Mouse (Mus musculus) CH12.LX (cell line): ENCODE measurements around the gene Rcan2. TPM values are rescaled to one million over a fixed set of nuclear protein-coding genes. Genes with fewer than 3 reads are reported as not detected.

Experiments used
- DNase-seq: peaks from one replicate; pipeline ENCODE4 v3.0.0-alpha.2; 2013; ENCODE audit errors: extremely low read depth
- H3K27ac ChIP-seq: 2 replicates; pipeline ENCODE4 v1.5.1; 2012; ENCODE audit warnings: low read depth, mild to moderate bottlenecking, control low read depth, moderate library complexity; ENCODE audit not compliant: insufficient read depth
- H3K27me3 ChIP-seq: replicated peaks from 2 replicates; pipeline ENCODE3; 2012; ENCODE audit warnings: inconsistent platforms
- H3K36me3 ChIP-seq, 2 experiments: replicated peaks in 1 of 2; 2 replicates each; pipeline versions ENCODE3 to v1.6.1; 2012; ENCODE audit warnings: inconsistent platforms in 1 of 2, low read length in 1 of 2, mild to moderate bottlenecking in 1 of 2, mixed read lengths in 1 of 2, moderate library complexity in 1 of 2; ENCODE audit not compliant: control insufficient read depth in 1 of 2, insufficient read depth in 1 of 2
- H3K4me1 ChIP-seq, 2 experiments: 2 replicates each; pipeline ENCODE4 v1.6.1; 2012; ENCODE audit warnings: inconsistent platforms in 1 of 2, moderate library complexity in 1 of 2; ENCODE audit not compliant: insufficient read depth in 2 of 2, control insufficient read depth in 1 of 2
- H3K4me2 ChIP-seq: 2 replicates; pipeline ENCODE4 v1.6.1; 2012; ENCODE audit warnings: low read depth, mild to moderate bottlenecking, control low read depth; ENCODE audit not compliant: poor library complexity, insufficient read depth, severe bottlenecking
- H3K4me3 ChIP-seq, 3 experiments: fragments of 150-350 bp in 1 of 3; sonication (generic) in 1 of 3; replicated peaks in 1 of 3; 2 replicates each; pipeline versions ENCODE3 to v1.5.1; 2011 to 2012; ENCODE audit warnings: low read depth in 2 of 3, low read length in 2 of 3, mild to moderate bottlenecking in 2 of 3, moderate library complexity in 2 of 3, control low read depth in 1 of 3, improper control_type of control experiment in 1 of 3, inconsistent platforms in 1 of 3, mixed read lengths in 1 of 3; ENCODE audit not compliant: poor library complexity in 1 of 3
- H3K79me2 ChIP-seq: replicated peaks from 2 replicates; pipeline ENCODE4 v1.6.1; 2012; ENCODE audit warnings: mild to moderate bottlenecking, moderate library complexity; ENCODE audit not compliant: control insufficient read depth, poor library complexity, insufficient read depth, severe bottlenecking; ENCODE audit errors: extremely low read depth
- H3K9ac ChIP-seq: 2 replicates; pipeline ENCODE4 v1.6.1; 2012; ENCODE audit warnings: low read depth, mild to moderate bottlenecking, control low read depth, moderate library complexity; ENCODE audit not compliant: insufficient read depth
- H3K9me3 ChIP-seq: replicated peaks from 2 replicates; pipeline ENCODE3; 2012; ENCODE audit warnings: low read length, inconsistent platforms, mixed read lengths
- CHD1 ChIP-seq: IDR thresholded peaks from 2 replicates; pipeline ENCODE4 v1.6.1; 2012; ENCODE audit warnings: low read depth, low read length, improper control_type of control experiment, inconsistent platforms
- E2F4 ChIP-seq: IDR thresholded peaks from 2 replicates; pipeline ENCODE4 v1.6.1; 2011; ENCODE audit warnings: low read depth, low read length, improper control_type of control experiment; ENCODE audit not compliant: insufficient replicate concordance
- GABPA ChIP-seq: IDR thresholded peaks from 2 replicates; pipeline ENCODE4 v1.6.1; 2012; ENCODE audit warnings: low read depth, low read length, improper control_type of control experiment, inconsistent platforms; ENCODE audit not compliant: insufficient replicate concordance
- IRF4 ChIP-seq: IDR thresholded peaks from 2 replicates; pipeline ENCODE4 v1.6.1; 2014; ENCODE audit warnings: low read depth, mild to moderate bottlenecking, inconsistent platforms, low read length, improper control_type of control experiment
- KAT2A ChIP-seq: IDR thresholded peaks from 2 replicates; pipeline ENCODE4 v1.6.1; 2012; ENCODE audit warnings: low read length, improper control_type of control experiment, inconsistent platforms; ENCODE audit not compliant: insufficient replicate concordance
- MAFK ChIP-seq: IDR thresholded peaks from 2 replicates; pipeline ENCODE4 v1.6.1; 2011; ENCODE audit warnings: low read length, improper control_type of control experiment; ENCODE audit not compliant: insufficient replicate concordance
- MAX ChIP-seq: IDR thresholded peaks from 2 replicates; pipeline ENCODE4 v1.6.1; 2011; ENCODE audit warnings: low read length, improper control_type of control experiment
- MEF2A ChIP-seq: IDR thresholded peaks from 2 replicates; pipeline ENCODE4 v1.6.1; 2014; ENCODE audit warnings: low read depth, mild to moderate bottlenecking, inconsistent platforms, low read length, improper control_type of control experiment, borderline replicate concordance
- NELFE ChIP-seq: IDR thresholded peaks from 2 replicates; pipeline ENCODE4 v1.6.1; 2011; ENCODE audit warnings: low read depth, low read length, improper control_type of control experiment
- PAX5 ChIP-seq: IDR thresholded peaks from 2 replicates; pipeline ENCODE4 v1.6.1; 2012; ENCODE audit warnings: low read length, inconsistent platforms, mixed read lengths
- RAD21 ChIP-seq: IDR thresholded peaks from 2 replicates; pipeline ENCODE4 v1.6.1; 2011; ENCODE audit warnings: low read depth, mild to moderate bottlenecking, low read length, improper control_type of control experiment, moderate library complexity
- RCOR1 ChIP-seq: conservative IDR thresholded peaks from 2 replicates; pipeline ENCODE4 v1.6.1; 2012; ENCODE audit warnings: low read depth, mild to moderate bottlenecking, inconsistent platforms, low read length, improper control_type of control experiment
- SIN3A ChIP-seq: IDR thresholded peaks from 2 replicates; pipeline ENCODE4 v1.6.1; 2012; ENCODE audit warnings: low read length, improper control_type of control experiment, inconsistent platforms
- SMC3 ChIP-seq: IDR thresholded peaks from 2 replicates; pipeline ENCODE4 v1.6.1; 2011; ENCODE audit warnings: low read depth, low read length, improper control_type of control experiment
- TBP ChIP-seq: conservative IDR thresholded peaks from 2 replicates; pipeline ENCODE4 v1.6.1; 2011; ENCODE audit warnings: low read depth, low read length, improper control_type of control experiment
- TCF12 ChIP-seq: IDR thresholded peaks from 2 replicates; pipeline ENCODE4 v1.6.1; 2014; ENCODE audit warnings: low read depth, mild to moderate bottlenecking, inconsistent platforms, low read length, improper control_type of control experiment
- USF1 ChIP-seq: IDR thresholded peaks from 2 replicates; pipeline ENCODE4 v1.6.1; 2014; ENCODE audit warnings: low read depth, mild to moderate bottlenecking, inconsistent platforms, low read length, improper control_type of control experiment
- USF2 ChIP-seq: conservative IDR thresholded peaks from 2 replicates; pipeline ENCODE4 v1.6.1; 2011; ENCODE audit warnings: low read depth, low read length, improper control_type of control experiment
- ZC3H11A ChIP-seq: IDR thresholded peaks from 2 replicates; pipeline ENCODE4 v1.6.1; 2012; ENCODE audit warnings: low read depth, mild to moderate bottlenecking, inconsistent platforms, low read length, improper control_type of control experiment
- ZMIZ1 ChIP-seq: IDR thresholded peaks from 2 replicates; pipeline ENCODE4 v1.6.1; 2012; ENCODE audit warnings: low read depth, mild to moderate bottlenecking, inconsistent platforms, low read length, improper control_type of control experiment
- ZNF384 ChIP-seq: IDR thresholded peaks from 2 replicates; pipeline ENCODE4 v1.6.1; 2012; ENCODE audit warnings: low read depth, low read length, improper control_type of control experiment, inconsistent platforms
- dilution Hi-C: fragments of 300-500 bp; cut with MboI; formaldehyde crosslinking; loops from 2 replicates; pipeline ENCODE4 v1.14.3; 2020; ENCODE audit warnings: low sequenced_read_pairs; ENCODE audit not compliant: extremely low pct_unique_long_range_greater_than_20kb, extremely low pct_ligation_motif_present
- in situ Hi-C: fragments of 300-500 bp; cut with MboI; formaldehyde crosslinking; loops from 3 replicates; pipeline ENCODE4 v1.14.3; 2019; ENCODE audit warnings: low sequenced_read_pairs, low pct_ligation_motif_present, low pct_unique_long_range_greater_than_20kb, mixed read lengths
- polyA plus RNA-seq: library from polyadenylated mRNA; unstranded; fragments of >175 nt; gene quantifications from 2 replicates; pipeline ENCODE4 v1.2.1, GENCODE M21; 2012; ENCODE audit warnings: low read depth; ENCODE audit not compliant: insufficient read length
- total RNA-seq, 2 experiments: library from RNA; depleted of rRNA; stranded (reverse); fragments of 300-350 nt in 1 of 2; fragments of >200 nt in 1 of 2; gene quantifications; 2 replicates each; pipeline ENCODE4 v1.2.3; 2012 to 2014

Rcan2 gene
- total and polyA plus RNA-seq, 3 experiments: 0.32 to 1.5 TPM; not detected in 1

- Histone ChIP-seq H3K27me3 (no peaks in the 10 kb centered on the region), H3K4me1 (no peaks in the 10 kb centered on the region), H3K27ac (no peak overlapping the region), H3K4me2 (no peak overlapping the region), H3K79me2 (no peaks in the 10 kb centered on the region), H3K4me3 (no peak overlapping the region), H3K9me3 (peaks cover 2% of the 10 kb centered on the region), H3K9ac (no peak overlapping the region), H3K36me3 (no peaks in the 10 kb centered on the region)
- dilution Hi-C loops: no loop called here
- in situ Hi-C loops: no loop called here
- no peak for DNase-seq
- TF ChIP-seq RCOR1 (no peak), NELFE (no peak), GABPA (no peak), ZMIZ1 (no peak), RAD21 (no peak), MEF2A (no peak)
Measured at GRCm38 (mm10) chr17:43998095-43998494, 196.9 kb downstream of the Rcan2 start.

GRCm38 (mm10) chr17:44004401-44004800 is 203.2 kb downstream of the Rcan2 start:
- Histone ChIP-seq H3K27me3 (peaks cover 3% of the 10 kb centered on the region), H3K4me3 (no peak overlapping the region), H3K4me2 (no peak overlapping the region), H3K79me2 (no peaks in the 10 kb centered on the region), H3K9ac (no peak overlapping the region), H3K4me1 (no peaks in the 10 kb centered on the region), H3K36me3 (no peaks in the 10 kb centered on the region), H3K9me3 (peaks cover 2% of the 10 kb centered on the region), H3K27ac (no peak overlapping the region)
- in situ Hi-C loops: no loop called here
- dilution Hi-C loops: no loop called here
- no peak for DNase-seq
- TF ChIP-seq TBP: no peak
- TF ChIP-seq MAX: no peak
- TF ChIP-seq NELFE: no peak
- TF ChIP-seq E2F4: no peak

GRCm38 (mm10) chr17:44007411-44007810 is 206.3 kb downstream of the Rcan2 start:
- no peaks in the 10 kb centered on the region for H3K4me1 ChIP-seq
- no peak overlapping the region for H3K9ac ChIP-seq
- H3K4me2 ChIP-seq: no peak overlapping the region
- TF ChIP-seq PAX5 (no peak), RAD21 (no peak), TCF12 (no peak), SIN3A (no peak), USF1 (no peak), GABPA (no peak), ZC3H11A (no peak), MAFK (no peak), SMC3 (no peak), ZNF384 (no peak), NELFE (no peak), USF2 (no peak), RCOR1 (no peak), E2F4 (no peak), KAT2A (no peak), TBP (no peak), CHD1 (no peak), IRF4 (no peak)
- in situ Hi-C loops: no loop called here
- H3K9me3 ChIP-seq: no peaks in the 10 kb centered on the region
- no peaks in the 10 kb centered on the region for H3K36me3 ChIP-seq
- dilution Hi-C loops: no loop called here
- H3K4me3 ChIP-seq: no peak overlapping the region
- no peak for DNase-seq
- no peak overlapping the region for H3K27ac ChIP-seq
- H3K27me3 ChIP-seq: peaks cover 10% of the 10 kb centered on the region
- H3K79me2 ChIP-seq: no peaks in the 10 kb centered on the region
